Mouse (Mus musculus) subcutaneous adipose tissue, adult 2 months (tissue): ENCODE measurements around the gene Gm17409. TPM values are rescaled to one million over a fixed set of nuclear protein-coding genes. Genes with fewer than 3 reads are reported as not detected.

Source experiments
- polyA plus RNA-seq: library from polyadenylated mRNA; depleted of rRNA; stranded (reverse); fragments of >200 nt; gene quantifications from 2 replicates; pipeline ENCODE4 v1.2.3, GENCODE M21; 2012; ENCODE audit warnings: low replicate concordance; rRNA removed

Gm17409 gene
- polyA plus RNA-seq: not detected in 2 replicates

DNA sequence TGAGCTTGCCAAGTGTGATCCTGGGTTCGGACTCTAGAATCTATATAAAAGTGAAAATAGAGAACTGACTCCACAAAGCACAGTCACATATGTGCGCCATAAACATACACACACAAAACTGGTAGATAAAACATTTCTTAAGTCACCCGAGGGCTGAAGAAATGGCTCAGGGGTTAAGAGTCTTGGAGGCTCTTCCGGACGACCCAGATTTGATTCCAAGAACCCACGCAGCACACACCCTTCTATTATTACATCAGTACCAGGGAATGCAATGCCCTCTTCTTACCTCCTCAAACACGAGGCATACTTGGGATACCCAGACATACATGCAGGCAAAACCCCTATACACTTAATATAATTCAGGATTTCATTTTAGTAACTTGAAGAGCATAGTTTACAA is at the start of gene Gm17409:
Gene Gm17409 (plus strand): TSS at position 301 of the 400 bp plus-strand sequence.

Other genes starting within 250 kb of the Gm17409 start
- 10.3 and 25.8 TPM in 2 replicates for gene Acvr1c, start 112.2 kb upstream of the Gm17409 start, polyA plus RNA-seq
- 11.5 and 11.8 TPM in 2 replicates for gene Acvr1, start 97.0 kb downstream of the Gm17409 start, polyA plus RNA-seq
- 5.5 and 9.6 TPM in 2 replicates for gene Upp2, start 97.2 kb downstream of the Gm17409 start, polyA plus RNA-seq